Mouse (Mus musculus) CH12.LX (cell line): Measurements from ENCODE around the gene Mark2. TPM values are rescaled to one million over a fixed set of nuclear protein-coding genes. Genes with fewer than 3 reads are reported as not detected.

Experiments used
- DNase-seq: peaks from one replicate; pipeline ENCODE4 v3.0.0-alpha.2; 2013; ENCODE audit errors: extremely low read depth
- H3K27ac ChIP-seq: 2 replicates; pipeline ENCODE4 v1.5.1; 2012; ENCODE audit warnings: low read depth, mild to moderate bottlenecking, control low read depth, moderate library complexity; ENCODE audit not compliant: insufficient read depth
- H3K27me3 ChIP-seq: replicated peaks from 2 replicates; pipeline ENCODE3; 2012; ENCODE audit warnings: inconsistent platforms
- H3K36me3 ChIP-seq, 2 experiments: replicated peaks in 1 of 2; 2 replicates each; pipeline versions ENCODE3 to v1.6.1; 2012; ENCODE audit warnings: inconsistent platforms in 1 of 2, low read length in 1 of 2, mild to moderate bottlenecking in 1 of 2, mixed read lengths in 1 of 2, moderate library complexity in 1 of 2; ENCODE audit not compliant: control insufficient read depth in 1 of 2, insufficient read depth in 1 of 2
- H3K4me1 ChIP-seq, 2 experiments: 2 replicates each; pipeline ENCODE4 v1.6.1; 2012; ENCODE audit warnings: inconsistent platforms in 1 of 2, moderate library complexity in 1 of 2; ENCODE audit not compliant: insufficient read depth in 2 of 2, control insufficient read depth in 1 of 2
- H3K4me2 ChIP-seq: 2 replicates; pipeline ENCODE4 v1.6.1; 2012; ENCODE audit warnings: low read depth, mild to moderate bottlenecking, control low read depth; ENCODE audit not compliant: poor library complexity, insufficient read depth, severe bottlenecking
- H3K4me3 ChIP-seq, 3 experiments: fragments of 150-350 bp in 1 of 3; sonication (generic) in 1 of 3; replicated peaks in 1 of 3; 2 replicates each; pipeline versions ENCODE3 to v1.5.1; 2011 to 2012; ENCODE audit warnings: low read depth in 2 of 3, low read length in 2 of 3, mild to moderate bottlenecking in 2 of 3, moderate library complexity in 2 of 3, control low read depth in 1 of 3, improper control_type of control experiment in 1 of 3, inconsistent platforms in 1 of 3, mixed read lengths in 1 of 3; ENCODE audit not compliant: poor library complexity in 1 of 3
- H3K79me2 ChIP-seq: replicated peaks from 2 replicates; pipeline ENCODE4 v1.6.1; 2012; ENCODE audit warnings: mild to moderate bottlenecking, moderate library complexity; ENCODE audit not compliant: control insufficient read depth, poor library complexity, insufficient read depth, severe bottlenecking; ENCODE audit errors: extremely low read depth
- H3K9ac ChIP-seq: 2 replicates; pipeline ENCODE4 v1.6.1; 2012; ENCODE audit warnings: low read depth, mild to moderate bottlenecking, control low read depth, moderate library complexity; ENCODE audit not compliant: insufficient read depth
- H3K9me3 ChIP-seq: replicated peaks from 2 replicates; pipeline ENCODE3; 2012; ENCODE audit warnings: low read length, inconsistent platforms, mixed read lengths
- CHD1 ChIP-seq: IDR thresholded peaks from 2 replicates; pipeline ENCODE4 v1.6.1; 2012; ENCODE audit warnings: low read depth, low read length, improper control_type of control experiment, inconsistent platforms
- ETS1 ChIP-seq: conservative IDR thresholded peaks from 2 replicates; pipeline ENCODE4 v1.6.1; 2012; ENCODE audit warnings: low read depth, mild to moderate bottlenecking, inconsistent platforms, low read length, improper control_type of control experiment, moderate library complexity
- GABPA ChIP-seq: IDR thresholded peaks from 2 replicates; pipeline ENCODE4 v1.6.1; 2012; ENCODE audit warnings: low read depth, low read length, improper control_type of control experiment, inconsistent platforms; ENCODE audit not compliant: insufficient replicate concordance
- IRF4 ChIP-seq: IDR thresholded peaks from 2 replicates; pipeline ENCODE4 v1.6.1; 2014; ENCODE audit warnings: low read depth, mild to moderate bottlenecking, inconsistent platforms, low read length, improper control_type of control experiment
- JUN ChIP-seq: IDR thresholded peaks from 2 replicates; pipeline ENCODE4 v1.6.1; 2011; ENCODE audit warnings: low read depth, mild to moderate bottlenecking, low read length, improper control_type of control experiment, moderate library complexity; ENCODE audit not compliant: insufficient read depth
- JUND ChIP-seq: conservative IDR thresholded peaks from 2 replicates; pipeline ENCODE4 v1.6.1; 2011; ENCODE audit warnings: low read depth, low read length, improper control_type of control experiment
- MAFK ChIP-seq: IDR thresholded peaks from 2 replicates; pipeline ENCODE4 v1.6.1; 2011; ENCODE audit warnings: low read length, improper control_type of control experiment; ENCODE audit not compliant: insufficient replicate concordance
- MEF2A ChIP-seq: IDR thresholded peaks from 2 replicates; pipeline ENCODE4 v1.6.1; 2014; ENCODE audit warnings: low read depth, mild to moderate bottlenecking, inconsistent platforms, low read length, improper control_type of control experiment, borderline replicate concordance
- MXI1 ChIP-seq: IDR thresholded peaks from 2 replicates; pipeline ENCODE4 v1.6.1; 2011; ENCODE audit warnings: mild to moderate bottlenecking, low read depth, low read length, improper control_type of control experiment
- NELFE ChIP-seq: IDR thresholded peaks from 2 replicates; pipeline ENCODE4 v1.6.1; 2011; ENCODE audit warnings: low read depth, low read length, improper control_type of control experiment
- RCOR1 ChIP-seq: conservative IDR thresholded peaks from 2 replicates; pipeline ENCODE4 v1.6.1; 2012; ENCODE audit warnings: low read depth, mild to moderate bottlenecking, inconsistent platforms, low read length, improper control_type of control experiment
- TBP ChIP-seq: conservative IDR thresholded peaks from 2 replicates; pipeline ENCODE4 v1.6.1; 2011; ENCODE audit warnings: low read depth, low read length, improper control_type of control experiment
- TCF12 ChIP-seq: IDR thresholded peaks from 2 replicates; pipeline ENCODE4 v1.6.1; 2014; ENCODE audit warnings: low read depth, mild to moderate bottlenecking, inconsistent platforms, low read length, improper control_type of control experiment
- UBTF ChIP-seq: IDR thresholded peaks from 2 replicates; pipeline ENCODE4 v1.6.1; 2012; ENCODE audit warnings: low read depth, mild to moderate bottlenecking, inconsistent platforms, low read length, improper control_type of control experiment, moderate library complexity
- USF1 ChIP-seq: IDR thresholded peaks from 2 replicates; pipeline ENCODE4 v1.6.1; 2014; ENCODE audit warnings: low read depth, mild to moderate bottlenecking, inconsistent platforms, low read length, improper control_type of control experiment
- USF2 ChIP-seq: conservative IDR thresholded peaks from 2 replicates; pipeline ENCODE4 v1.6.1; 2011; ENCODE audit warnings: low read depth, low read length, improper control_type of control experiment
- dilution Hi-C: fragments of 300-500 bp; cut with MboI; formaldehyde crosslinking; loops from 2 replicates; pipeline ENCODE4 v1.14.3; 2020; ENCODE audit warnings: low sequenced_read_pairs; ENCODE audit not compliant: extremely low pct_unique_long_range_greater_than_20kb, extremely low pct_ligation_motif_present
- in situ Hi-C: fragments of 300-500 bp; cut with MboI; formaldehyde crosslinking; loops from 3 replicates; pipeline ENCODE4 v1.14.3; 2019; ENCODE audit warnings: low sequenced_read_pairs, low pct_ligation_motif_present, low pct_unique_long_range_greater_than_20kb, mixed read lengths
- polyA plus RNA-seq: library from polyadenylated mRNA; unstranded; fragments of >175 nt; gene quantifications from 2 replicates; pipeline ENCODE4 v1.2.1, GENCODE M21; 2012; ENCODE audit warnings: low read depth; ENCODE audit not compliant: insufficient read length
- total RNA-seq, 2 experiments: library from RNA; depleted of rRNA; stranded (reverse); fragments of 300-350 nt in 1 of 2; fragments of >200 nt in 1 of 2; gene quantifications; 2 replicates each; pipeline ENCODE4 v1.2.3; 2012 to 2014

The Mark2 gene
- total and polyA plus RNA-seq, 3 experiments, result 8.1 to 34.4 (median 19.0) TPM

DNA sequence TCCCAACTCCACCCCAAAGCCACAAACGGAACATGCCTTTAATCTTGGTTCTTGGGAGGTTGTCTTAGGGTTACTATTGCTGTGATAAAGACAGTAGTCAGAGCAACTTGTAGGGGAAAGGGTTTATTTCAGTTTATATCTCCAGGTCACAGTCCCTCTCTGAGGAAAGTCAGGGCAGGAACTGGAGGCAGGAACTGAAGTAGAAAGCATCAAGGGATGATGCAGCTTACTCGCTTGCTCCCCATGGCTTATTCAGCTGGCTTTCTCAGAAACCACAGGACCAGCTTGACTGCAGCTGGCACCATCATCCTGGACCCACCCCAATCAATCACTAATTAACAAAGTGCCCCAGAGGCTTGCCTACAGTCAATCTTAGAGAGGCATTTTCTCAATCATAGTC lies 28.0 kb downstream of the Mark2 start:
- dilution Hi-C loops (no loop called here), in situ Hi-C loops (no loop called here)
- Histone ChIP-seq H3K4me3 (no peak overlapping the region), H3K79me2 (peaks cover 40% of the 10 kb centered on the region), H3K27me3 (no peaks in the 10 kb centered on the region), H3K4me1 (peaks cover 23 to 78% of the 10 kb centered on the region in 2 experiments), H3K9me3 (no peaks in the 10 kb centered on the region), H3K4me2 (no peak overlapping the region), H3K27ac (no peak overlapping the region)
- no peak for DNase-seq
- TF ChIP-seq JUN, result no peak
- no peak for TF ChIP-seq TBP
- no peak for TF ChIP-seq GABPA
- TF ChIP-seq MAFK, result no peak
- TF ChIP-seq, all 38 proteins: peak for 0
- no peak overlapping the region for H3K9ac ChIP-seq
- H3K36me3 ChIP-seq, result peaks cover 0 to 22% of the 10 kb centered on the region in 2 experiments

DNA sequence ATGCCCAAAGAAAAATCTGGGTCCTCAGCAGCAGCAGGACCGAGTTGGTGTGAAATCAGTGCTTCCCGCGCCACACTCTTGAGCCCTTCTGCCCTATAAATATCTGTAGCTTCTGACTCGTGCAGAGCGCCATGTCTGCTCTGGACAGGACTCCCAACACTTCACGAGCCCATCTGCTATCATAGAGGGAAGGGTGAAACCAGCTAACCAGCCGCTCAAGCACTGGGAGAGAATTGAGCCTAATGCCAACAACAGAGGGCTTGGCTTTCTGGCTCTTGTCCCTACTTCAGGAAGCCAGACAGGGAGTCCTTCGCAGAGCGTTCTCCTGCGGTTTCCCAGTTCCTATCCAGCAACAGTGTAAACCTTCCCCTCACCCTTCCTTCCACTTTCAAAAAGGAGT lies 30.4 kb downstream of the Mark2 start:
- Histone ChIP-seq H3K9ac (no peak overlapping the region), H3K79me2 (peaks cover 28% of the 10 kb centered on the region), H3K4me1 (peaks cover 22 to 81% of the 10 kb centered on the region in 2 experiments), H3K27ac (no peak overlapping the region), H3K4me3 (no peak overlapping the region), H3K36me3 (peaks cover 0 to 35% of the 10 kb centered on the region in 2 experiments), H3K4me2 (no peak overlapping the region), H3K9me3 (no peaks in the 10 kb centered on the region), H3K27me3 (no peaks in the 10 kb centered on the region)
- dilution Hi-C loops (no loop called here), in situ Hi-C loops (no loop called here)
- TF ChIP-seq UBTF, result no peak
- TF ChIP-seq MXI1, result no peak
- no peak for TF ChIP-seq IRF4
- no peak for TF ChIP-seq CHD1
- no peak for TF ChIP-seq JUND
- no peak for TF ChIP-seq MEF2A
- TF ChIP-seq USF1, result no peak
- no peak for TF ChIP-seq RCOR1
- no peak for TF ChIP-seq TCF12
- TF ChIP-seq USF2, result no peak
- TF ChIP-seq ETS1, result no peak
- TF ChIP-seq NELFE, result no peak
- DNase-seq, result no peak
